Mouse (Mus musculus): Measurements from ENCODE around the gene Prn. TPM values are rescaled to one million over a fixed set of nuclear protein-coding genes. Genes with fewer than 3 reads are reported as not detected.

The Prn gene
- polyA plus RNA-seq, 1 experiment from 2014 or later = 0.32 TPM

DNA sequence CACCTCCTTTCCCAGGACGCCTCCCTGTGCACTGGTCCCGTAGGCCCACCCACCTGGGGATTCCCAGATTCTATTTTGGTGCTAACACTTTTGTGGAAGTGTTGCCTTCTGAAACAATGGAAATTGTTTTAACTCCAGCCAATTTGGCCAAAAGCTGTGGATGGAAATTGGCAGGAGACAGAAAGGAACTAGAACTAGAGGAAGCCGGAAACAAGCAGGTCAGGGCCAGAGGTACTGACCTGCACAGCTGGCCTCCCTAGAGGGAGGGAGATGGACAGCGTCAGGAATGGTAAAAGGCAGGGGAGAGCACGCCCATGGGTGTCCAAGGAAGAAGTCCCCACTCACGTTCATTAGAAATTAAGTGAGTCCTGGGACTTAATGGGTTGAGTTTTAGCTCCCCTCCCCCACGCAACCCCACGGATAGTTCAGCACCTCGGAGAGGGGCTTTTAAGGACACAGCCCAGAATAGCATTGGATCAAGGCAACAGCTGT is 48.0 kb downstream of the Prn start:
- Histone ChIP-seq H3K27me3 (replicated peaks; ENCODE audit: control insufficient read depth, insufficient read depth, low read length) (peaks cover 3% of the 10 kb centered on the region; the same call in 1 of the 2 replicates), H3K9me3 (replicated peaks; ENCODE audit: control insufficient read depth, low read length) (no peaks in the 10 kb centered on the region), H3K9ac (ENCODE audit: low read length) (no peak overlapping the region), H3K4me3 (ENCODE audit: low read depth, low read length) (no peak overlapping the region), H3K4me1 (ENCODE audit: control insufficient read depth, insufficient read depth, low read length) (no peaks in the 10 kb centered on the region), H3K27ac (ENCODE audit: low read depth, low read length) (no peak overlapping the region), H3K36me3 (ENCODE audit: control insufficient read depth, insufficient read depth, low read length) (no peaks in the 10 kb centered on the region), H3K4me2 (ENCODE audit: low read length) (no peak overlapping the region)
- 55% methylated on average over 9 of the region's 9 CpGs for WGBS
- ATAC-seq (no peak), DNase-seq (ENCODE audit: low spot score) (no peak)

DNA sequence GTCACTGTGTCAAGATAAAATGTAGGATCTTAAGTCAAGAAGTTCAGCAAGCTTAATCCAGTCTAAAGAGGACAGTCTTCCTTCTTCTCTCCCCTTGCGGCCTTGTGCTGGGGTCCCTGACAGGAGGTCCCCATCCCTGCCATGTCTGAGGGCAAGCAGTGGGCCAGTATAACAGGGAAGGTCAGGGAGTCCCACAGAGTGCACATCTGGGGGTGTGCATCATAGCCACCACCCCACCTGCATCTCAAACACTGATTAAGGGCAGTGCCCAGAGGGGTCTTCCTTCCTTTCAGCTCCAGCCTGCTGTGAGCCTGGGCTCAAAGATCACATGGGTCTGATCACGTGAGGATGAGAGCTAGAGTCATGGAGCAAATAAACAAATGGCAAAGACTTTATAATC is 51.9 kb downstream of the Prn start:
- Histone ChIP-seq H3K9ac (ENCODE audit: low read length) (no peak overlapping the region), H3K4me2 (ENCODE audit: low read length) (no peak overlapping the region), H3K4me1 (ENCODE audit: control insufficient read depth, insufficient read depth, low read length) (no peaks in the 10 kb centered on the region), H3K9me3 (replicated peaks; ENCODE audit: control insufficient read depth, low read length) (no peaks in the 10 kb centered on the region), H3K36me3 (ENCODE audit: control insufficient read depth, insufficient read depth, low read length) (no peaks in the 10 kb centered on the region), H3K27ac (ENCODE audit: low read depth, low read length) (no peak overlapping the region), H3K4me3 (ENCODE audit: low read depth, low read length) (no peak overlapping the region), H3K27me3 (replicated peaks; ENCODE audit: control insufficient read depth, insufficient read depth, low read length) (no peaks in the 10 kb centered on the region)
- 83% methylated on average over 2 of the region's 2 CpGs for WGBS
- no peak for ATAC-seq
- DNase-seq (ENCODE audit: low spot score) = no peak

DNA sequence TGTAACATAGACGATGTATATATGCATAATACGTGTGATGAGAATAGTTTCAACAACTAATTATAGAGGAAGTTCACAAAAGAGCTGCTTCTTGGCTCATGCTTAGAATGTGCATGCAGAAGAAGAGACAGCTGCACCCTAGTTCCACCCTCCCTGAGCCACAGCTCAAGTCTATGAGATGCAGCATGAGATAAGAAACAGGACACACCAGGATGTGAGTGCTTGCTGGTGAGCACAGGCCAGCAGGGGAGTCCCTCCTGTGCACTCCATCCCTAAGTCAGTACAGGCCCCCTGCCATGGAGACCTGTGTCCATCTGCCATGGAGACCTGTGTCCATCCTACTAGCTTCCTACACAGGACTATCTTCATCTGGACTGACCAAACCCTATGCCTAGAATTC is 60.8 kb downstream of the Prn start:
- no peak for ATAC-seq
- WGBS = 96% methylated on average over 2 of the region's 2 CpGs

DNA sequence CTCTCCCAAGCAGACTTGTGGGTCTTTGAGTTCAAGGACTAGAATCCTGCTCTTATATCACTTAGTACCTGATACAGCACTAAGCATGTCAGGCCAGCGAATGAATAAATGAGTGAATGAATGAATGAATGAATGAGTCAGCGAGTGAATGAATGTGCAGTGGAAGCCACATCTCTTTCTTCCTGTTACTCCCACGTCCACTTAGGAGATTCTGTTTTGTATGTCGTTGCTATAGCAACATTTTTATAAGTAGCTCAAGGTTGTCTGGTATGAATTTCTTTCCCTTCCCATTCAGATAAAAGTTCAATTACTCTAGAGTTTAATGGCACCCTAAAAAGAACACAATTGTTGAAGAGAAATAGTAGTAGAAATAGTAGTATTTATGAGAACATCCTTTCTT is 61.3 kb downstream of the Prn start:
- no peak overlapping the region for H3K27ac ChIP-seq (ENCODE audit: low read depth, low read length)
- 81% methylated on average over 4 of the region's 4 CpGs for WGBS
- no peak for DNase-seq (ENCODE audit: low spot score)
- no peak overlapping the region for H3K9ac ChIP-seq (ENCODE audit: low read length)
- no peaks in the 10 kb centered on the region for H3K4me1 ChIP-seq (ENCODE audit: control insufficient read depth, insufficient read depth, low read length)
- ATAC-seq = no peak
- H3K4me2 ChIP-seq (ENCODE audit: low read length) = no peak overlapping the region
- H3K36me3 ChIP-seq (ENCODE audit: control insufficient read depth, insufficient read depth, low read length) = no peaks in the 10 kb centered on the region
- H3K9me3 ChIP-seq (replicated peaks; ENCODE audit: control insufficient read depth, low read length) = no peaks in the 10 kb centered on the region
- no peak overlapping the region for H3K4me3 ChIP-seq (ENCODE audit: low read depth, low read length)
- no peaks in the 10 kb centered on the region for H3K27me3 ChIP-seq (replicated peaks; ENCODE audit: control insufficient read depth, insufficient read depth, low read length)

More for the DNA sequence above, 60.8 kb downstream of the Prn start:
- Histone ChIP-seq H3K27ac (ENCODE audit: low read depth, low read length) (no peak overlapping the region), H3K9ac (ENCODE audit: low read length) (no peak overlapping the region), H3K4me2 (ENCODE audit: low read length) (no peak overlapping the region), H3K4me1 (ENCODE audit: control insufficient read depth, insufficient read depth, low read length) (no peaks in the 10 kb centered on the region), H3K4me3 (ENCODE audit: low read depth, low read length) (no peak overlapping the region), H3K27me3 (replicated peaks; ENCODE audit: control insufficient read depth, insufficient read depth, low read length) (no peaks in the 10 kb centered on the region), H3K9me3 (replicated peaks; ENCODE audit: control insufficient read depth, low read length) (no peaks in the 10 kb centered on the region), H3K36me3 (ENCODE audit: control insufficient read depth, insufficient read depth, low read length) (no peaks in the 10 kb centered on the region)
- no peak for DNase-seq (ENCODE audit: low spot score)

DNA sequence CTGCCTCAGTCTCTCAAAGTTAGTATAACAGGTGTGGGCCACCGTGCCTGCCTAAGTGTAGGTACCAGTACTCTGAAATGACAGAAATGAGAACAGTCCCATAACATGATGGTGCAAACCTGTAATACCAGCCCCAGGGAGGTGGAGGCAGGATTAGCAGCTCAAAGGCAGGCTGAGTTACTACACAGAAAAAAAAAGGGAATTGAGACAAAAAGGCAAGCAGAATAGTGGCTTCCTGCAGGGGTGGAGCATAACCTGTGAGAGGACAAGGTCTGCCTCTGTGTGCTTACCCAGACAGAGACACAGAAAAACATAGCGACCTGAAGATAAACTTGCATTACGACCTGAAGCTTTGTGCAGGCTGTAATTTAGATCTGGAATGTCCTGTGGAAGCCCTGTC is 66.9 kb downstream of the Prn start:
- H3K27me3 ChIP-seq (replicated peaks; ENCODE audit: control insufficient read depth, insufficient read depth, low read length) = no peaks in the 10 kb centered on the region
- ATAC-seq (no peak), DNase-seq (ENCODE audit: low spot score) (no peak)
- no peak overlapping the region for H3K9ac ChIP-seq (ENCODE audit: low read length)
- H3K4me1 ChIP-seq (ENCODE audit: control insufficient read depth, insufficient read depth, low read length) = no peaks in the 10 kb centered on the region
- no peaks in the 10 kb centered on the region for H3K9me3 ChIP-seq (replicated peaks; ENCODE audit: control insufficient read depth, low read length)
- WGBS = 81% methylated on average over 3 of the region's 3 CpGs
- no peak overlapping the region for H3K27ac ChIP-seq (ENCODE audit: low read depth, low read length)
- no peak overlapping the region for H3K4me2 ChIP-seq (ENCODE audit: low read length)
- H3K4me3 ChIP-seq (ENCODE audit: low read depth, low read length) = no peak overlapping the region
- no peaks in the 10 kb centered on the region for H3K36me3 ChIP-seq (ENCODE audit: control insufficient read depth, insufficient read depth, low read length)

DNA sequence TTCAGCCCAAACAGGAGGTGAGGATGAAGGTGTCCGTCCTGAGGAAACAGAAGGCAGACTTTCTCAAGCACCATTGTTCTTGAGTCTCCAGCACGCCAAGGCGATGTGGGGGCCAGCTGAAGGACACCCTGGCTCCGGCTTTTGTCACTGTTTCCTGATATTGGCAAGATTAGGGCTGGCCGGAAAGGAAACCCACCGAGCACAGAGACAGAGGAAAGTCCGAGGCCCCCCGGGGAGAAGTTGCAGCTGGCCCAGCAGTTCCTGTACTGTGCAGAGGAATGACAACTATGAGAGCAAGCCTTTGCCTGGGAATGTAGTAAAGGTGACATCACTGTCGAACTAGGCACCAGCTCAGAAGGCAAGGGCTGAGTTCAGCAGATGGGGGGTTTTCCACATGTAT is 71.1 kb downstream of the Prn start:
- no peak for ATAC-seq
- no peak overlapping the region for H3K9ac ChIP-seq (ENCODE audit: low read length)
- H3K4me2 ChIP-seq (ENCODE audit: low read length) = no peak overlapping the region
- H3K4me1 ChIP-seq (ENCODE audit: control insufficient read depth, insufficient read depth, low read length) = no peaks in the 10 kb centered on the region
- no peaks in the 10 kb centered on the region for H3K9me3 ChIP-seq (replicated peaks; ENCODE audit: control insufficient read depth, low read length)
- no peaks in the 10 kb centered on the region for H3K36me3 ChIP-seq (ENCODE audit: control insufficient read depth, insufficient read depth, low read length)
- H3K27me3 ChIP-seq (replicated peaks; ENCODE audit: control insufficient read depth, insufficient read depth, low read length) = no peaks in the 10 kb centered on the region
- 45% methylated on average over 9 of the region's 9 CpGs for WGBS
- no peak overlapping the region for H3K27ac ChIP-seq (ENCODE audit: low read depth, low read length)
- no peak overlapping the region for H3K4me3 ChIP-seq (ENCODE audit: low read depth, low read length)
- DNase-seq (ENCODE audit: low spot score) = no peak

GRCm38 (mm10) chr2:131982546-131983196 is 72.9 kb downstream of the Prn start:
- 16% methylated on average over 6 of the region's 6 CpGs for WGBS
- Histone ChIP-seq H3K27me3 (replicated peaks; ENCODE audit: control insufficient read depth, insufficient read depth, low read length) (no peaks in the 10 kb centered on the region), H3K4me2 (ENCODE audit: low read length) (no peak overlapping the region), H3K9ac (ENCODE audit: low read length) (no peak overlapping the region), H3K4me3 (ENCODE audit: low read depth, low read length) (no peak overlapping the region), H3K4me1 (ENCODE audit: control insufficient read depth, insufficient read depth, low read length) (no peaks in the 10 kb centered on the region), H3K36me3 (ENCODE audit: control insufficient read depth, insufficient read depth, low read length) (no peaks in the 10 kb centered on the region), H3K27ac (ENCODE audit: low read depth, low read length) (no peak overlapping the region), H3K9me3 (replicated peaks; ENCODE audit: control insufficient read depth, low read length) (no peaks in the 10 kb centered on the region)
- ATAC-seq (peak; percentile 89), DNase-seq (ENCODE audit: low spot score) (peak; percentile 86)

DNA sequence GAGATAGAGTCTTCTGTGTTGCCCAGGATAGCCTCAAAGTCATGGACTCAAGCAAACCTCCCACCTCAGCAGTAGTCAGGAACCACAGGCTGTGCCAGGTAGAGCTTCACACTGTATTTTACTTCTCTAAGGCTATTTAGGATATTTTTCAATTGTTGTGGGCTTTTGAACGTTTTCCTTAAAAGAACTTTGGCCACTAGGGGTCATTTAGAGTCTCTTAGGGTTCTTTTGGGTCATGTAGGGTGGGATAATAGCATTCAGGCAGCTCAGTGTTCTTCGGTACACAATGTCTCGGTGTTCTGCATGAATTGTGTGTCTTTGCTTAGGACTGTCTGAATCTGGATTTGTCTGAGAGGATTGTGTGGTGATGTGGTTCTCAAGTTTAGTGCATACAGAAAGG is 78.2 kb downstream of the Prn start:
- Histone ChIP-seq H3K4me3 (ENCODE audit: low read depth, low read length) (no peak overlapping the region), H3K36me3 (ENCODE audit: control insufficient read depth, insufficient read depth, low read length) (no peaks in the 10 kb centered on the region), H3K4me1 (ENCODE audit: control insufficient read depth, insufficient read depth, low read length) (no peaks in the 10 kb centered on the region), H3K27me3 (replicated peaks; ENCODE audit: control insufficient read depth, insufficient read depth, low read length) (no peaks in the 10 kb centered on the region), H3K4me2 (ENCODE audit: low read length) (no peak overlapping the region), H3K27ac (ENCODE audit: low read depth, low read length) (no peak overlapping the region), H3K9me3 (replicated peaks; ENCODE audit: control insufficient read depth, low read length) (no peaks in the 10 kb centered on the region), H3K9ac (ENCODE audit: low read length) (no peak overlapping the region)
- WGBS = 44% methylated on average over 3 of the region's 3 CpGs
- ATAC-seq (no peak), DNase-seq (ENCODE audit: low spot score) (no peak)

DNA sequence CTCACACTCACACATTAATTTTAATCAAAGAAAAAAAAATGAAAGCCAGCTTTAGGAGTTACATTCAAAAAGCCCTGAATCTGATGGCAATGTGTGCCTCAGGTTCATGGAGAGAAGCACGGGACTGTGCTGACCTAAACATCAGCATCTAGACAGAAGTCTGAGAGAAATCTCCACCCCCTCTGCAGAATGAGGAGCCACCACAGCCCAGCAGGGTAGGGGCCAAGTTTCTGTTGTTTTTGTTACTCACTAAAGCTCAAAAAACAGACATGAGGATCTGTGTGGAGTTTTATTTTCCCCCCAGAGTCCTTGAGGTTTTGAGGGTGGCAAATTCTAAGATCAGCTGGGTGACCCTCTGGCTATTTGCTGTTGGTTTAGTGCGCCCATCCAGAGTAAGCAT is 78.8 kb downstream of the Prn start:
- 74% methylated on average over 2 of the region's 2 CpGs for WGBS
- no peaks in the 10 kb centered on the region for H3K36me3 ChIP-seq (ENCODE audit: control insufficient read depth, insufficient read depth, low read length)
- ATAC-seq (no peak), DNase-seq (ENCODE audit: low spot score) (no peak)
- H3K27me3 ChIP-seq (replicated peaks; ENCODE audit: control insufficient read depth, insufficient read depth, low read length) = no peaks in the 10 kb centered on the region
- H3K9me3 ChIP-seq (replicated peaks; ENCODE audit: control insufficient read depth, low read length) = no peaks in the 10 kb centered on the region
- H3K9ac ChIP-seq (ENCODE audit: low read length) = no peak overlapping the region
- H3K4me3 ChIP-seq (ENCODE audit: low read depth, low read length) = no peak overlapping the region
- H3K4me2 ChIP-seq (ENCODE audit: low read length) = no peak overlapping the region
- H3K27ac ChIP-seq (ENCODE audit: low read depth, low read length) = no peak overlapping the region
- peaks cover 3% of the 10 kb centered on the region for H3K4me1 ChIP-seq (ENCODE audit: control insufficient read depth, insufficient read depth, low read length)

Measured in forebrain, embryonic 14.5 days (tissue).